Mouse (Mus musculus) brain, embryonic 14.5 days (tissue): ENCODE results near the gene Tnfrsf12a.

Source experiments
- CTCF ChIP-seq: fragments of 200-500 bp; IDR thresholded peaks from 2 replicates; pipeline ENCODE4 v1.5.1; 2012; ENCODE audit warnings: inconsistent platforms, mild to moderate bottlenecking, moderate library complexity, borderline replicate concordance; ENCODE audit not compliant: insufficient read depth, insufficient read length; ENCODE audit errors: extremely low read depth
- POLR2A ChIP-seq: fragments of 200-500 bp; IDR thresholded peaks from 2 replicates; pipeline ENCODE4 v1.6.1; 2012; ENCODE audit warnings: mild to moderate bottlenecking, inconsistent platforms, borderline replicate concordance; ENCODE audit not compliant: poor library complexity, insufficient read depth, insufficient read length, severe bottlenecking; ENCODE audit errors: extremely low read depth

- no peak for TF ChIP-seq CTCF
- TF ChIP-seq POLR2A: no peak
These were observed 5.3 kb upstream of the Tnfrsf12a start for GRCm38 (mm10) chr17:23682530-23682929.
